Mouse (Mus musculus): ENCODE measurements around the gene Sys1. TPM values are rescaled to one million over a fixed set of nuclear protein-coding genes. Genes with fewer than 3 reads are reported as not detected.

Sys1 gene
- polyA plus RNA-seq, 1 experiment: 10.3 TPM

DNA sequence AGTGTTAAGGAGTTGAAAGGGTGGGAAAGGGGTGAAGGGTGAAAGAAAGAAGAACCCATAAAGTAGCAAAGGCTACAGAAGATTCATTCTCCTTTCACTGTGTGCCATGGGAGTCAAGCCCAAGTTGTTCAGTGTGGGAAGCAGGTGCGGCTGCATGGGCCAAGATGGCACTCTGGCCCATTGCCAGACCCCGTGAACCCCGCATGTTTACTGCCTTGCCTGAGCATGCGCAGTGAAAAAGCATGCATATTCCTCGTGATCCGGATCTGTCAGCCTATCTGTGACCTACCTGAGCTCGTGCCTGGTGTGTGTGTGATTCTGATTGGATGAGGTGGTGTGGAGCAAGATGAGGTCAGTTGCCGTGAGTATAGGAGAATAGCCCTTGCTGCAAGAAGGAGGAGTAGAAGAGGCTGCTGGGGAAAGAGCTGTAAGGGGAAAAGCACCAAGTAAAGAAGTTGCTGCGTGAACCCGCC is 66.6 kb downstream of the Sys1 start:
- no peak for TF ChIP-seq TAL1 (IDR thresholded peaks at IDR 0.05; ENCODE audit: low read length)
- TF ChIP-seq GATA1 (IDR thresholded peaks at IDR 0.05; ENCODE audit: low read length): no peak
- no peaks in the 10 kb centered on the region for H3K36me3 ChIP-seq (ENCODE audit: control insufficient read depth)
- H3K4me3 ChIP-seq (replicated peaks): no peak overlapping the region

DNA sequence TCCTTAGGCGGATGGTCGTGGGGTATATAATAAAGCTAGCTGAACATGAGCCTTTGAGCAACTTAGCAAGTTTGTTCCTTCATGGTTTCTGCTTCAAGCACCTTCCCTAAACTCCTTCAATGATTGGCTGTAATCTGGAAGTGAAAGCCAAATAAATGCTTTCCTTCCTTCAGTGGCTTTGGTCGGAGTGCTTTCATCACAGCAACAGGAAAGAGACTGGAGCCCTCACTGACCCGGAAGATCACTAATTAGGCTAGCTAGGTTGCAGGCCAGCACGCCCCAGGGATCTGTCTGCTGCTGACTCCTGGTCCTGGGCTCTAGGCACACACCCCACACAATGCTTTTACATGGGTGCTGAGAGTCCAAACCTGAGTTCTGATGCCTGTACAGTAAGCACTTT is 71.8 kb downstream of the Sys1 start:
- no peak for TF ChIP-seq GATA1 (IDR thresholded peaks at IDR 0.05; ENCODE audit: low read length)
- TF ChIP-seq TAL1 (IDR thresholded peaks at IDR 0.05; ENCODE audit: low read length): no peak
- Histone ChIP-seq H3K27me3 (ENCODE audit: control insufficient read depth) (peaks cover 1% of the 10 kb centered on the region; the same call in 1 of the 2 replicates), H3K4me3 (replicated peaks) (no peak overlapping the region), H3K9me3 (ENCODE audit: control insufficient read depth, low read length) (peaks cover 13% of the 10 kb centered on the region), H3K4me1 (ENCODE audit: control insufficient read depth) (peaks cover 7% of the 10 kb centered on the region), H3K36me3 (ENCODE audit: control insufficient read depth) (no peaks in the 10 kb centered on the region)

More for the DNA sequence above, 66.6 kb downstream of the Sys1 start:
- Histone ChIP-seq H3K27me3 (ENCODE audit: control insufficient read depth) (peaks cover 22% of the 10 kb centered on the region), H3K4me1 (ENCODE audit: control insufficient read depth) (no peaks in the 10 kb centered on the region), H3K9me3 (ENCODE audit: control insufficient read depth, low read length) (peaks cover 13% of the 10 kb centered on the region)

Other genes with a start within 250 kb of the Sys1 start
- gene Wfdc15b, start 235.3 kb upstream of the Sys1 start, polyA plus RNA-seq (2012): not detected in 2 replicates
- gene Svs2, start 218.5 kb upstream of the Sys1 start, polyA plus RNA-seq (2012): not detected in 2 replicates
- not detected in 2 replicates for gene Svs3b, start 200.3 kb upstream of the Sys1 start, polyA plus RNA-seq (2012)
- gene Svs4, start 178.5 kb upstream of the Sys1 start, polyA plus RNA-seq (2012): not detected in 2 replicates
- gene Svs3a, start 167.7 kb upstream of the Sys1 start, polyA plus RNA-seq (2012): not detected in 2 replicates
- gene Svs6, start 140.2 kb upstream of the Sys1 start, polyA plus RNA-seq (2012): not detected in 2 replicates
- gene Svs5, start 124.2 kb upstream of the Sys1 start, polyA plus RNA-seq (2012): not detected in 2 replicates
- not detected in 2 replicates for gene Slpi, start 67.9 kb upstream of the Sys1 start, polyA plus RNA-seq (2012)
- gene Rbpjl, start 53.8 kb upstream of the Sys1 start, polyA plus RNA-seq (2012): 0.06 TPM in 1 of 2 replicates, not detected in the other
- gene Matn4, start 51.8 kb upstream of the Sys1 start, polyA plus RNA-seq (2012): not detected in 2 replicates
- gene Sdc4, start 13.1 kb upstream of the Sys1 start, polyA plus RNA-seq (2012): 0.03 TPM in 1 of 2 replicates, not detected in the other
- gene Gm20458, start 4.0 kb downstream of the Sys1 start, polyA plus RNA-seq (2012): not detected in 2 replicates
- gene Trp53tg5, start 16.8 kb downstream of the Sys1 start, polyA plus RNA-seq (2012): not detected in 2 replicates
- gene Dbndd2, start 29.1 kb downstream of the Sys1 start, polyA plus RNA-seq (2012): 0.09 and 0.11 TPM in 2 replicates
- 12.7 and 13.8 TPM in 2 replicates for gene Pigt, start 40.6 kb downstream of the Sys1 start, polyA plus RNA-seq (2012)
- gene Wfdc2, start 105.4 kb downstream of the Sys1 start, polyA plus RNA-seq (2012): not detected in 2 replicates
- gene Spint3, start 116.5 kb downstream of the Sys1 start, polyA plus RNA-seq (2012): not detected in 2 replicates
- gene Wfdc6a, start 128.5 kb downstream of the Sys1 start, polyA plus RNA-seq (2012): not detected in 2 replicates
- gene Eppin, start 136.6 kb downstream of the Sys1 start, polyA plus RNA-seq (2012): not detected in 2 replicates
- gene Wfdc6b, start 156.6 kb downstream of the Sys1 start, polyA plus RNA-seq (2012): not detected in 2 replicates
- gene Wfdc8, start 156.7 kb downstream of the Sys1 start, polyA plus RNA-seq (2012): not detected in 2 replicates
- 0.05 TPM in 1 of 2 replicates, not detected in the other for gene Wfdc16, start 181.8 kb downstream of the Sys1 start, polyA plus RNA-seq (2012)
- not detected in 2 replicates for gene Wfdc10, start 199.1 kb downstream of the Sys1 start, polyA plus RNA-seq (2012)
- not detected in 2 replicates for gene Wfdc9, start 199.6 kb downstream of the Sys1 start, polyA plus RNA-seq (2012)
- gene Wfdc11, start 217.1 kb downstream of the Sys1 start, polyA plus RNA-seq (2012): not detected in 2 replicates
- gene Wfdc13, start 228.1 kb downstream of the Sys1 start, polyA plus RNA-seq (2012): not detected in 2 replicates
- gene Spint4, start 241.5 kb downstream of the Sys1 start, polyA plus RNA-seq (2012): not detected in 2 replicates